Mouse (Mus musculus) thymus, adult 2 months (tissue): ENCODE measurements around the gene Trpv6.

Experiments
- CTCF ChIP-seq: fragments of 200-500 bp; IDR thresholded peaks from 2 replicates; pipeline ENCODE4 v1.5.1; 2012; ENCODE audit warnings: mild to moderate bottlenecking, control low read depth, low read length, moderate library complexity, borderline replicate concordance; ENCODE audit not compliant: control insufficient read depth, poor library complexity, insufficient read depth; ENCODE audit errors: extremely low read depth
- POLR2A ChIP-seq: fragments of 200-500 bp; IDR thresholded peaks from 2 replicates; pipeline ENCODE4 v1.6.1; 2012; ENCODE audit warnings: mild to moderate bottlenecking, low read length, control low read depth, moderate library complexity; ENCODE audit not compliant: control insufficient read depth, poor library complexity, insufficient read depth; ENCODE audit errors: extremely low read depth

DNA sequence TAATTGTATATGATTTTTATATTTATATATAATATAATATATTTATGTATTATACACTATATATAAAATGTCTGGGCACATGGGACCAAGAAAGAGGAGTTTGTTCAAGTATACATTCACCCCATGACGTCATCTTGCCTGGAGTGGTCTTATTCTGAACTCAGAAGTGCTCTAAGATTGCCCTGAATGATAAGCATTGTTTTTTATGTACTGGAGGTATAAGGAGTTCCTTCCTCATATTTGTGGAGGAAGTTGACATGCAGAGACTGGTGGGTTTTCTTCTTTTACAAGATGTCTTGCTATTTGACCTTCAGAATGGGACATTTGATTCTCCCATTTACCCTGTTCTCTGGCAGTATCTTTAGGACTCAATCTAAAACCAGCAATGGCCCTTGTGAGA, 8.0 kb downstream of the Trpv6 start:
- TF ChIP-seq CTCF (no peak), POLR2A (no peak)
